Mouse (Mus musculus) C2C12 (cell line): ENCODE results near the gene Gm21789. TPM values are rescaled to one million over a fixed set of nuclear protein-coding genes. Genes with fewer than 3 reads are reported as not detected.
"Not testable (repeated sequence)": the region's sequence is repeated elsewhere in the genome, so short reads cannot be mapped to it uniquely, and the experiment has no call there.

Experiments used
- H3K27me3 ChIP-seq: one replicate; pipeline ENCODE4 v1.6.1; 2011; ENCODE audit not compliant: control insufficient read depth, insufficient read depth, insufficient read length
- H3K36me3 ChIP-seq: one replicate; pipeline ENCODE4 v1.6.1; 2011; ENCODE audit not compliant: control insufficient read depth, insufficient read depth
- H3K4me3 ChIP-seq: one replicate; pipeline ENCODE4 v1.5.1; 2011; ENCODE audit warnings: mild to moderate bottlenecking, control low read depth; ENCODE audit not compliant: poor library complexity, insufficient read depth, severe bottlenecking
- H3K79me2 ChIP-seq: one replicate; pipeline ENCODE4 v1.6.1; 2011; ENCODE audit not compliant: control insufficient read depth, insufficient read depth
- H3K79me3 ChIP-seq: one replicate; pipeline ENCODE4 v1.6.1; 2011; ENCODE audit warnings: low read depth, control low read depth
- H3ac ChIP-seq: one replicate; pipeline ENCODE3; 2011; ENCODE audit warnings: low read depth; ENCODE audit not compliant: control insufficient read depth, insufficient read length
- long read RNA-seq, 2 experiments: library from polyadenylated mRNA; unstranded; transcript quantifications; one replicate each; pipeline ENCODE4 v2.0.0; 2019 to 2020
- polyA plus RNA-seq: library from polyadenylated mRNA; unstranded; fragments of >200 nt; fragmentation: generic; extraction: Trizol; gene quantifications from one replicate; pipeline ENCODE4 v1.2.1, GENCODE M21; 2012; ENCODE audit warnings: missing spikeins

Gene Gm21789
- polyA plus RNA-seq = not detected
- long read RNA-seq, experiment 1 = 0 reads
- long read RNA-seq, experiment 2 = 0 reads

DNA sequence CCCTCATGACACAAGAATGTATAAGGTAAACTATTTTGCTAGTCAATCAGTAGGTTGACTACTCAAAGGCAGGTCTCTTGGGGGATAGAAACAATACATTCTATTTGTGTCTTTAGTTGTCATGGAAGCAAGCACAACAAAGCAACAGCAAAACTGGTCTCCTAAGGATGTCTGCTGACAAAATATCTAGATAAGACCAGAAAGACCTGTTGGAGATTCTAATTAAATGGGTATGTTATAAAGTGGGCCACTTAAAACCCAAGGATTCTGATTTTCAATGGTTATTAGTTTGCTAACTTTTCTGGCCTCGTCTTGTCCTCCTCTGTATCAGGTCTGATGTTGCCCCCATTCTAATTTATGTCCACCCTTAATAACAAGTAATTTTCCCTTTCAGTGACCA lies at the start of gene Gm21789:
TSS of gene Gm21789 (plus strand) at position 301 of the 400 bp plus-strand sequence.
- not testable (repeated sequence) for H3K79me3 ChIP-seq, H3K36me3 ChIP-seq, H3K4me3 ChIP-seq, H3K27me3 ChIP-seq, H3K79me2 ChIP-seq, H3ac ChIP-seq

- H3K27me3 ChIP-seq, H3K79me3 ChIP-seq, H3K79me2 ChIP-seq, H3K4me3 ChIP-seq, H3K36me3 ChIP-seq, H3ac ChIP-seq: not testable (repeated sequence)
These were observed 47.2 kb upstream of the Gm21789 start, which contains the start of gene Btbd35f30 for GRCm38 (mm10) chrX:32894325-32894724. Btbd35f30 (plus strand) TSS chrX:32894625.

DNA sequence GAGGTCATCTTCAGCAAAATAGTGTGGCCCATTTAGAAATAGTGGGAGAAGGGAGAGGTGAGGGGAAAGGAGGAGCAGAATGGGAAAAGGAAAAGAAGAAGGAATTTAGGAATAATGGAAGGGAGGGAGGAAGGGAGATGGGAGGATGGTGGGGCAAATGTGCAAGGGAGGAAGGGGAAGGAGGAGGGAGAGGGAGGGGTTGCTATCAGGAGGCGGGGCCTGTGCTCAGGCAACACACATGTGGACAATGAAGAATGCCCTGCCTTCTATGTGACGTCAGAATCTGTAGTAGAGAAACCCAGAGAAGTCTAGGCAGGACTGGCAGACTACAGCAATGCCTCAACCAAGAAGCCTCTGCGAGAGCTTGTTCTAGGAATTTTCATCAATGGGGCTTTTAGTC lies 32.0 kb downstream of the Gm21789 start, which contains the start of gene Btbd35f5:
TSS of gene Btbd35f5 (plus strand) at position 301 of the 400 bp plus-strand sequence.
- not testable (repeated sequence) for H3K27me3 ChIP-seq, H3K79me2 ChIP-seq, H3ac ChIP-seq, H3K4me3 ChIP-seq, H3K36me3 ChIP-seq, H3K79me3 ChIP-seq

Other genes starting within 250 kb of the Gm21789 start
- not detected for gene Btbd35f21, start 215.7 kb upstream of the Gm21789 start, polyA plus RNA-seq
- not detected for gene Btbd35f30, start 47.1 kb upstream of the Gm21789 start, polyA plus RNA-seq
- not detected for gene Btbd35f5, start 32.1 kb downstream of the Gm21789 start, polyA plus RNA-seq